Mouse (Mus musculus) limb, embryonic 14.5 days (tissue): ENCODE results near the gene Kcnk13. TPM values are rescaled to one million over a fixed set of nuclear protein-coding genes. Genes with fewer than 3 reads are reported as not detected.

Experiments
- ATAC-seq: fragments of 200-750 bp; cut with Nextera tagmentation; 2 replicates; pipeline ENCODE4 v1.8.0; 2017; ENCODE audit warnings: low read depth, moderate number of reproducible peaks, moderate TSS enrichment; ENCODE audit not compliant: low FRiP score
- DNase-seq: peaks from one replicate; pipeline ENCODE4 v3.0.0-alpha.2; 2015; ENCODE audit warnings: low spot score
- H3K27ac ChIP-seq: fragments of 300-500 bp; sonication (generic); replicated peaks from 2 replicates; pipeline ENCODE4 v1.5.1; 2014; ENCODE audit warnings: low read depth, mild to moderate bottlenecking, low read length, moderate library complexity, mixed read lengths
- H3K27me3 ChIP-seq: fragments of 300-500 bp; sonication (generic); 2 replicates; pipeline ENCODE4 v1.6.1; 2014; ENCODE audit warnings: low read length, mixed read lengths; ENCODE audit not compliant: control insufficient read depth, insufficient read depth
- H3K36me3 ChIP-seq: fragments of 300-500 bp; sonication (generic); 2 replicates; pipeline ENCODE4 v1.6.1; 2014; ENCODE audit warnings: mild to moderate bottlenecking, low read length, moderate library complexity, mixed read lengths; ENCODE audit not compliant: control insufficient read depth, insufficient read depth
- H3K4me1 ChIP-seq: fragments of 300-500 bp; sonication (generic); 2 replicates; pipeline ENCODE4 v1.6.1; 2014; ENCODE audit warnings: antibody characterized with exemption, low read length, mixed read lengths; ENCODE audit not compliant: control insufficient read depth, insufficient read depth
- H3K4me2 ChIP-seq: fragments of 300-500 bp; sonication (generic); replicated peaks from 2 replicates; pipeline ENCODE4 v1.6.1; 2014; ENCODE audit warnings: low read depth, mild to moderate bottlenecking, low read length, moderate library complexity; ENCODE audit not compliant: severe bottlenecking
- H3K4me3 ChIP-seq: fragments of 300-500 bp; sonication (generic); replicated peaks from 2 replicates; pipeline ENCODE4 v1.5.1; 2014; ENCODE audit warnings: low read length
- H3K9ac ChIP-seq: fragments of 300-500 bp; sonication (generic); 2 replicates; pipeline ENCODE4 v1.6.1; 2014; ENCODE audit warnings: mild to moderate bottlenecking, low read depth, low read length, moderate library complexity; ENCODE audit not compliant: severe bottlenecking
- H3K9me3 ChIP-seq: fragments of 300-500 bp; sonication (generic); 2 replicates; pipeline ENCODE4 v1.6.1; 2016; ENCODE audit warnings: low read length; ENCODE audit not compliant: control insufficient read depth
- POLR2A ChIP-seq: fragments of 200-500 bp; IDR thresholded peaks from 2 replicates; pipeline ENCODE4 v1.8.0; 2012; ENCODE audit warnings: inconsistent platforms, mild to moderate bottlenecking, moderate library complexity, borderline replicate concordance; ENCODE audit not compliant: insufficient read depth, insufficient read length; ENCODE audit errors: extremely low read depth
- WGBS: fragments of 180-500 bp; shearing (Covaris S2); extraction: QIAGEN DNeasy Blood & Tissue Kit; methylation state at CpG from one replicate; pipeline ENCODE4 v1.1.7; 2014; 5-methylcytosine and 5-hydroxymethylcytosine counted together
- polyA plus RNA-seq, 2 experiments: library from polyadenylated mRNA; depleted of rRNA in 1 of 2; stranded (reverse) in 1 of 2; unstranded in 1 of 2; fragments of >200 nt; fragmentation: Nextera tagmentation in 1 of 2; extraction: Ambion mirVana in 1 of 2; gene quantifications; 2 replicates each; pipeline versions ENCODE4 v1.2.1 to v1.2.3; 2012 to 2014

Gene Kcnk13
- polyA plus RNA-seq, 2 experiments: 1.7 to 2.4 TPM

DNA sequence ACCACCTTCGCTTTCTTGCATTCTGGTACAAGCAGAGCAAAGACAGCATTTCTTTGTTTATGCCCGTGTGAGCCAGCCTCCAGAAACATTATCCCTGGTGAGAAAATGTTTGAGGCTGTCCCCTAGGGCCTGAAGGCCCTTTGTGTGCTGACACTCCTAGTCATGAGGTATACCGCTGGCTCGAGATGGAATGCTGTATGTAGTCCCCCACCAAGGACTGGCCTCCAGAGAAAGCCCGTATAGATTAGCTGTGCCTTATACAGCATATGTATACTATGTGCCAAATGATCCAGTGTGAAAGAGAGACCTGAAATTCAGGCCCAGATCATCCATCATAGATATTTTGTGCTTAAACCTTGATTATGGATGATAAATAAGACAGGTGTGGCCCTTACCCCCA, 40.6 kb upstream of the Kcnk13 start:
- no peaks in the 10 kb centered on the region for H3K27me3 ChIP-seq
- ATAC-seq: no peak
- WGBS: 81% methylated on average over 5 of the region's 5 CpGs
- no peak for DNase-seq
- H3K36me3 ChIP-seq: peaks cover 25% of the 10 kb centered on the region
- H3K9ac ChIP-seq: no peak overlapping the region
- H3K9me3 ChIP-seq: no peaks in the 10 kb centered on the region
- no peak for TF ChIP-seq POLR2A
- no peak overlapping the region for H3K4me2 ChIP-seq
- no peaks in the 10 kb centered on the region for H3K4me1 ChIP-seq
- no peak overlapping the region for H3K27ac ChIP-seq
- no peak overlapping the region for H3K4me3 ChIP-seq

GRCm38 (mm10) chr12:99928311-99928710, 36.0 kb upstream of the Kcnk13 start:
- Histone ChIP-seq H3K4me3 (no peak overlapping the region), H3K9ac (no peak overlapping the region), H3K4me2 (no peak overlapping the region), H3K27me3 (no peaks in the 10 kb centered on the region), H3K36me3 (peaks cover 29% of the 10 kb centered on the region), H3K9me3 (no peaks in the 10 kb centered on the region), H3K4me1 (no peaks in the 10 kb centered on the region), H3K27ac (no peak overlapping the region)
- WGBS: 90% methylated on average over 7 of the region's 7 CpGs
- DNase-seq (no peak), ATAC-seq (no peak)
- TF ChIP-seq POLR2A: no peak

DNA sequence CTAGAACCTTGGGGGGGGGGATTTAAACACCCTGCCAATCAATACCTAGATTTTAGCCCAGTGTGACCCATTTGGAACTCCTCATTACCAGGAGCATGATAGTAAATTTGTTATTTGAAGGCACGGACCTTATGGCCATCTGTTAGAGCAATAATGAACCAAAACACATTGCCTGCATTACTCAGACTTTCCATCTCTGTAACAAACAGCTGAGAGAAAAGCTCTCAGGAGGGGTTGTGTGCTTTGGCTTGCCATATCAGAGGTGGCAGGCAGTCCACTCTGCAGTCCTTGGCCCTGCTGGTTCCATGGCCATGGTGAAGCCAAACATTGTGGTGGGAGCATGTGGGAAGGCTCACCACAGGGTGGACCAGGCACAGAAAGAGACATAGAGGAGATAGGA, 35.1 kb upstream of the Kcnk13 start:
- Histone ChIP-seq H3K27me3 (no peaks in the 10 kb centered on the region), H3K4me1 (no peaks in the 10 kb centered on the region), H3K9ac (no peak overlapping the region), H3K36me3 (peaks cover 28% of the 10 kb centered on the region), H3K9me3 (no peaks in the 10 kb centered on the region), H3K4me3 (no peak overlapping the region), H3K4me2 (no peak overlapping the region), H3K27ac (no peak overlapping the region)
- TF ChIP-seq POLR2A: no peak
- 53% methylated on average over 1 of the region's 1 CpGs for WGBS
- DNase-seq (no peak), ATAC-seq (no peak)

GRCm38 (mm10) chr12:99932245-99932644, 32.1 kb upstream of the Kcnk13 start:
- DNase-seq (no peak), ATAC-seq (no peak)
- Histone ChIP-seq H3K9me3 (no peaks in the 10 kb centered on the region), H3K27ac (no peak overlapping the region), H3K4me1 (no peaks in the 10 kb centered on the region), H3K4me2 (no peak overlapping the region), H3K27me3 (no peaks in the 10 kb centered on the region), H3K9ac (no peak overlapping the region), H3K36me3 (peaks cover 25% of the 10 kb centered on the region), H3K4me3 (no peak overlapping the region)
- 91% methylated on average over 4 of the region's 4 CpGs for WGBS
- no peak for TF ChIP-seq POLR2A

DNA sequence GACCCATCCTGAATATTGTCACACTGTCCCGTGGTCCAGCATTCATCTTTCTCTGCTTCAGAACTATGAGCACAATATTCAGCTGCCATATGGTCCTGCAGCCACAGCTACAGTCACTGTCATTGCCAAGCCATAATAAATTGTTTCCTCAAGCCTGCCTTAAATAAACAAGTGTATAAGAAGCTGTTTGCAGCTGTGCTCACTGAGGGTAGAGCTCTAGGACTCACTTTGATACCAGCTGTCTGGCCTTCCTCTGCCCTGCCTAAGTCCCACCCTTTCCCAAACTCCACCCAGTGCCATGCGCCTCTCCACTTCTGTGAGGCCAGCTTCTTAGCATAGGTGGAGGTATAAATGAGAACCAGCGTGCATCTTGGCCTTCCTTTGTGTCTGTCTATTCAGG, 30.7 kb upstream of the Kcnk13 start:
- Histone ChIP-seq H3K27me3 (no peaks in the 10 kb centered on the region), H3K36me3 (peaks cover 23% of the 10 kb centered on the region), H3K9ac (no peak overlapping the region), H3K4me3 (no peak overlapping the region), H3K4me1 (no peaks in the 10 kb centered on the region), H3K4me2 (no peak overlapping the region), H3K27ac (no peak overlapping the region), H3K9me3 (no peaks in the 10 kb centered on the region)
- DNase-seq (no peak), ATAC-seq (no peak)
- 92% methylated on average over 3 of the region's 3 CpGs for WGBS
- TF ChIP-seq POLR2A: no peak

DNA sequence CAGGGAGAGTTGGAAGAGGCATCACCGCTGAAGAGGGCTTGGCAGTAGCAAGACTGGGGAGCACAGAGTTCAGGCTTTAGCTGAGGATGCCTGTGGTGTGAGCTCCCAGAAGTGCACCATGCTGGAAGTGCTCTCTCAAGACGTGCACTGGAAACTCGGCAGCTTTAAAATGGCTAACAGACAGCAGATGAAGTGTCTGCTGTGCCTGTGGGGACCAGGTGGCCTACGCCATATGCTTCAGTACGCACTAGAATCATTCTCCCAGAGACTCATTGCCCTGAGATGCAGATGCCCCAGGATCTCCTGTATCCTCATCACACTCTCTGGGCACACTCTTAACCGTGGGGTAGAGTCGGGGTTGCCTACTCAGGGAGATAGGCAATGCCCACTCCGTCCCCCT, 28.9 kb upstream of the Kcnk13 start:
- Histone ChIP-seq H3K4me1 (no peaks in the 10 kb centered on the region), H3K27me3 (no peaks in the 10 kb centered on the region), H3K27ac (no peak overlapping the region), H3K9me3 (no peaks in the 10 kb centered on the region), H3K9ac (no peak overlapping the region), H3K4me3 (no peak overlapping the region), H3K4me2 (no peak overlapping the region), H3K36me3 (peaks cover 25% of the 10 kb centered on the region)
- DNase-seq: no peak
- no peak for TF ChIP-seq POLR2A
- ATAC-seq: no peak
- WGBS: 90% methylated on average over 8 of the region's 8 CpGs
